Mouse (Mus musculus) neural tube, embryonic 10.5 days (tissue): ENCODE measurements around the gene Slc45a1.

ENCODE experiments used
- DNase-seq: peaks from one replicate; pipeline ENCODE4 v3.0.0-alpha.2; 2017; ENCODE audit warnings: low spot score; ENCODE audit errors: extremely low spot score

Slc45a1 gene

GRCm38 (mm10) chr4:150651390-150652277, at the start of gene Slc45a1:
TSS of gene Slc45a1 (minus strand) at chr4:150652174.
- peak; percentile 42 for DNase-seq

- DNase-seq = no peak
Measured at GRCm38 (mm10) chr4:150700849-150701248, 48.9 kb upstream of the Slc45a1 start.

- DNase-seq = no peak
Measured at GRCm38 (mm10) chr4:150694434-150695108, 42.6 kb upstream of the Slc45a1 start.

DNA sequence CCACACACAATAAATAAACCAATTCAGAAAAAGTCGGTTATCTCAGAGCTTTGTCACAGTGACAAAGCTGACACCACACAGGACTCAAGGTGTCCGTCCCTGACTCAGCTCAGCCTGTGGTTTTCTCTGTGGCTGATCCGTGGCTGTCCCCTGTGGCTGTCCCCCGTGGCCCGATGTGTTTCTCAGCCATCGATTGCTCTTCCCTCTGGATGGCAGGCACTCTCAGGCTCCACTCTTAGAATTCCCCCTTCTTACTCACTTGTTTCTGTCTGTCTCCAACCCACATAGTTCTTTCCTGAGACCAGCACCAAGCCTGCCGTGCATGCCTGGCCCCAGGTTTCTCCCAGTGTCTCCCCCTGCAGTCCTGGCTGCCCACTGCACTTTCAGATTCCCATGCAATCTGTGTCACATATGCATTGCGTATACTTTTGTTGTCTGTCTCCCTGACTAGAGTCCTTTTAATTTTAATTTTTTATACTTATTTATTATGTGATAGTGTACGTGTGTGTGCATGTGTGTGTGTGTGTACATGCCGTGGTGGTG, 41.0 kb upstream of the Slc45a1 start:
- DNase-seq = no peak

GRCm38 (mm10) chr4:150690759-150691158, 38.8 kb upstream of the Slc45a1 start:
- DNase-seq = no peak

- no peak for DNase-seq
Measured at GRCm38 (mm10) chr4:150689553-150689952, 37.6 kb upstream of the Slc45a1 start.

- DNase-seq = no peak
Measured at GRCm38 (mm10) chr4:150687126-150687753, 35.3 kb upstream of the Slc45a1 start.

- DNase-seq = no peak
Measured at GRCm38 (mm10) chr4:150686538-150686937, 34.6 kb upstream of the Slc45a1 start.

- no peak for DNase-seq
Measured at GRCm38 (mm10) chr4:150685778-150686493, 34.0 kb upstream of the Slc45a1 start.

DNA sequence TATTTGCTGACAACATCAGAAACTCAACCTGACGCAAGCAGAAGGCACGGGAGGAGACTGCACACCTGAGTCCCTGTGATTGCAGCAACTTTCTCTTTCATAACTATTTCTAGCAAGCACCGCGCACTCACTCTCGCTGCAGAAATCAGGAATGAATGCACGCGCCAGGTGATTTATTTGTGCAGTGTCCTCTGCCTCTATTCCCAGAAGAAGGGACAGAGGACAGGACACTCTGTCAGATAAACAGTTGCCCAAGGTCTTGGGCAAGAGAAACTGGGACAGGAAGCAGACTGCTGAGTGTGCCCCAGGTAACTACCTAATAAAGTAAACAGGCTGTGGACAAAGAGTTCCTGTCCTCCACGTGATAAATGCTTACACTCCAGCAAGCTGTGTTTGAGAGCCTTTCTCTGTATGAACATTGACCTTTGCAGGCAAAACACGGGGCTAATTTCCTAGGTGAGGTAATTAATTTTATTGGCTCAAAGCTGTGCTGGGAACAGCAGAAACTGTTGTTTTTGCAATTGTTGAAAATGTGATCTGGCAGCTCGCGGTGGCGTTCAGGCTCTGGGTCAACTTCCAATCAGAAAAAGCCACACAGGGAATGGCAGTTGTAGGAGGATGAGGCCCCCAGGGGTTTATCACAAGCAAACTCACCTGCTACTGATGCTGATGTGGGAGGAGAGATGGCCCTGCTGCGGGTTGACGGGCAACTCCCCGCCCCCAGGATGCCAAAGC, 33.2 kb upstream of the Slc45a1 start:
- DNase-seq = no peak

GRCm38 (mm10) chr4:150680373-150680772, 28.4 kb upstream of the Slc45a1 start:
- no peak for DNase-seq

DNA sequence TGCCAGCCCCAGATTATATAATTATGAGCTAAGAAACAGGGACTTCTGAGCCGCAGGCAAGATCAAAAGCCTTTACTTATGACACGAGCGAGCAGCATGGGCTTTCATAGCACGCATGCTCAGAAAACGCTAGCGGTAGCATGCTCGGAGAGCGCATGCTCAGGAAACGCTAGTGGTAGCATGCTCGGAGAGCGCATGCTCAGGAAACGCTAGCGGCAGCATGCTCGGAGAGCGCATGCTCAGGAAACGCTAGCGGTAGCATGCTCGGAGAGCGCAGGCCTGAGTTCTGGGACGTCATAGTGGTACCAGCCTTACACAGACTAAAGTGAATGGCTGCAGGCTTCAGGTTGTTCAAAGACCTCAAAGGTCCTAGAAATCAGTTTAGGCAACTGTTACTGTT, 26.8 kb upstream of the Slc45a1 start:
- DNase-seq = no peak

GRCm38 (mm10) chr4:150677846-150678224, 25.9 kb upstream of the Slc45a1 start:
- DNase-seq = no peak

GRCm38 (mm10) chr4:150677126-150677845, 25.3 kb upstream of the Slc45a1 start:
- DNase-seq = peak; percentile 39

GRCm38 (mm10) chr4:150676029-150676428, 24.1 kb upstream of the Slc45a1 start:
- DNase-seq = peak; percentile 41

DNA sequence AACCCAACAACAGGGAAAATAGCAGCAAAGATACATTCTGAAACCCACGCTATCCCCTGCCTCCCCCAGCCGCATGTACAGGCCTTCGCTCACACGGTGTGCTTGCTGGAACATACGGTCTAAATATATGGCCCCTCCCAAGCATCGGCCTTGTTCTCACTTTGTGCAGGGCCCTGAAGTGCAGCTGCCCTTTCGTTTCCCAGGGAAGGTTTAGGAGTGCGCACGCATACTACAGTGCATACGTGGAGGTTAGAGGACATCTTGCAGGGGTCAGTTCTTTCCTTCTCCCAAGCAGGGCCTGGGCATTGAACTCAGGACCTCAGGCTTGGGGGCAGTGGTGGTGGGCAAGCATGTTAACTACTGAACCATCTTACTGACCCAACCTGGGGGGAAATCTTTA, 23.3 kb upstream of the Slc45a1 start:
- no peak for DNase-seq

DNA sequence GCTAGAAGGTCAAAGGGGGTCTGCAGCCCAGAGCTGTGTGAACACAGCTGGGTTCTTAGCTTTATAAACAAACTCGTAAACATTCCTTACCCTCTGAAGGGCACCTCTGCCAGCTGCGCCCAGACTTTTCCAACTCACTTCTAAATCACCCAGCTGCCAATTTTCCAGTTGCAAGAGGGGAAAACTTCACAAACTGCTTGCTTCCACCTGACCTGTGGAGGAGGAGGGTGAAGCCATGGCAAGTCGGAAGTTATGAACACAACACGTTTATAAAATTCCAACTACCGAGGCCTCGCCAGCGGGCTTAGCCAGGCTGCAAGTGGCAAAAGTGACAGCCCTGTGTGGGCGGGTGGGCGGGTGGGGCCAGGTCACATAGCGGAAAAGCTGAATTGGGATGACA, 13.8 kb upstream of the Slc45a1 start:
- DNase-seq = no peak

- no peak for DNase-seq
Measured at GRCm38 (mm10) chr4:150664726-150665125, 12.8 kb upstream of the Slc45a1 start.

DNA sequence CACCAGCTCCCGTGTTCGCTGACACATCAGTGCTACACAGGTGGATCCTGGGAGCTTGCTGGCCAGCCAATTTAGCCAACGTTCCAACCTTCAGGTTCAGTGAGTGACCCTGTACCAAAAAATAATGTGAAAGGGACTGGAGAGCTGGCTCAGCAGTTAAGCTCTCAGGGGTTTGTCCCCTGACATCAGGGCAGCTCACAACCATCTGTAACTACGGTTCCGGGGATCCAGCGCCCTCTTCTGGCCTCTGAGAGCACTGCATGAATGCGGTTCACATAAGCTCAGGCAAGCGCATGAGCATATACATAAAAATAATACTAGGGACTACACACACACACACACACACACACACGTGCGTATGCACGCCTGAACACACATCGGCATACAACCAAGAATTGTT, 11.2 kb upstream of the Slc45a1 start:
- DNase-seq = peak; percentile 74

DNA sequence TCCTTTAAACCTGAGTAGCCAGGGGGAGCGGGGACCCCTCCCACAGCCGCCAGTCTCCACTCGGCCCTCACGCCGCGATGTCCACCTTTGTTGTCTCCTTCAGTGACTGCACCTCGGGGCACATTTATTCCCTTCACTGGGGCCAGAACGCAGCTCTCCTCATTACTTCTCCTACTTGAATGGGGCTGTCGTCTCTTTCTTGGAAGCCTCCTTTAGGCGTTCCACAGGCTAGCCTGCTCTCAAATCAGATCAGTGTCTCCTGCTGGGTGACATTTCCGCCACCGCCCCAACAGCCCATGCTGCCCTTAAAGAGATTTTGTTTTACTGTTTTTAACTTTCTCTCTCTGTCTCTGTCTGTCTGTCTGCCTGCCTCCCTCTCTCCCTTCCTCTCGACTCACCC, 9.9 kb upstream of the Slc45a1 start:
- no peak for DNase-seq
